20 mouse cellular contexts compared by ENCODE assay signal in the genomic region with DNA sequence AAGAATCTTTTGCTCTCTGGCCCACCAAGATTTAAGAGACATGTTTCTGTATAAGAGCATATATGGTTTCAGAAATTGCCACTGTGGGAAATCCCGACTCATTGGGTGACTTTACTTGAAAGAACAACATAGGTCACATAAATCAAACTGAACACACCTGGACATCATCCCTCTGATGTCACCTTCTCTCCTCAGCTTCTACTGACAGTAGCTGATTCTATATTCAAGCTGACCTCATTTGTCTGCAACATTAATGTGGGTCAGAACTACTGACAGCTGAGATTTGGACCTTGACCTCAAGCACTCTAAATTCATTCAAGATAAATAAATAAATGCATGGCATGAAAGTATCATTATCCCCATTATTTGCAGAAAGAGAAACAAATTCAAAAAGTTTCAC.
A peak's percentile ranks its signal among the peaks of the same experiment; 100 is the strongest.
DNase-seq lines count a peak whose midpoint lies in the region; ATAC-seq and TF ChIP-seq lines count a peak whose summit lies in the region.
"Had no signal": no experiment of that assay in that cellular context is flagged by ENCODE, and none has a peak within 500 bp of the region (broad histone marks: within the 10 kb centered on the region; RNA-seq: fewer than 3 reads in every experiment).

No protein-coding gene starts in this region.

- H3K36me3 ChIP-seq in liver, adult 2 months (ENCODE audit: control insufficient read depth, insufficient read depth, low read length) = no peaks in the 10 kb centered on the region
- no peaks in the 10 kb centered on the region for H3K36me3 ChIP-seq in liver, postnatal 0 days (replicated peaks; ENCODE audit: insufficient read depth, low read length)
- no peaks in the 10 kb centered on the region for H3K36me3 ChIP-seq in intestine, embryonic 14.5 days (ENCODE audit: control insufficient read depth, insufficient read depth, low read length)
- H3K36me3 ChIP-seq in intestine, embryonic 16.5 days (ENCODE audit: control insufficient read depth, insufficient read depth, low read length) = no peaks in the 10 kb centered on the region
- H3K36me3 ChIP-seq in heart, embryonic 11.5 days (ENCODE audit: control insufficient read depth, insufficient read depth, low read length) = no peaks in the 10 kb centered on the region
- H3K36me3 ChIP-seq: embryonic facial prominence, embryonic 10.5 days; embryonic facial prominence, embryonic 12.5 days; forebrain, embryonic 15.5 days; G1E had no signal

- peak; percentile 7 for DNase-seq in liver, adult 2 months (ENCODE audit: extremely low read depth, low read depth, low spot score)
- DNase-seq in liver, postnatal 0 days = no peak
- no peak for DNase-seq in intestine, embryonic 14.5 days (ENCODE audit: low spot score)
- no peak for DNase-seq in left cerebral cortex, postnatal 10 days (ENCODE audit: extremely low spot score in 1 of 2, low spot score in 2 of 2)
- DNase-seq: adrenal gland, adult 8-10 months; adrenal gland, postnatal 14 days; adrenal gland, postnatal 36 days; B cell, adult 2 months; cerebellum, adult 11-12 months had no signal

- WGBS in liver, adult 2 months = 84% methylated on average over 1 of the region's 1 CpGs
- WGBS in liver, postnatal 0 days (ENCODE audit: insufficient replicate concordance) = 59% methylated on average over 1 of the region's 1 CpGs
- WGBS in intestine, embryonic 14.5 days = 40% methylated on average over 1 of the region's 1 CpGs
- WGBS in intestine, embryonic 16.5 days = 41% methylated on average over 1 of the region's 1 CpGs
- WGBS in heart, embryonic 11.5 days (ENCODE audit: insufficient replicate concordance) = 66% methylated on average over 1 of the region's 1 CpGs

- H3K27me3 ChIP-seq in liver, adult 2 months (ENCODE audit: control insufficient read depth, insufficient read depth, low read length) = no peaks in the 10 kb centered on the region
- no peaks in the 10 kb centered on the region for H3K27me3 ChIP-seq in liver, postnatal 0 days (ENCODE audit: insufficient read depth, low read length)
- H3K27me3 ChIP-seq in intestine, embryonic 14.5 days (replicated peaks; ENCODE audit: control insufficient read depth, insufficient read depth, low read length) = no peaks in the 10 kb centered on the region
- H3K27me3 ChIP-seq in intestine, embryonic 16.5 days (replicated peaks; ENCODE audit: control insufficient read depth, insufficient read depth, low read length) = no peaks in the 10 kb centered on the region
- H3K27me3 ChIP-seq in heart, embryonic 11.5 days (ENCODE audit: control insufficient read depth, insufficient read depth, low read length) = no peaks in the 10 kb centered on the region
- H3K27me3 ChIP-seq: CH12.LX; embryonic facial prominence, embryonic 12.5 days; forebrain, embryonic 13.5 days; forebrain, embryonic 15.5 days; Patski had no signal

- TF ChIP-seq POLR2A in liver, adult 2 months (IDR thresholded peaks at IDR 0.05; ENCODE audit: extremely low read depth, insufficient read depth, low read length) = no peak

- no peak overlapping the region for H3K4me2 ChIP-seq in liver, postnatal 0 days (ENCODE audit: low read depth, low read length)
- H3K4me2 ChIP-seq in intestine, embryonic 14.5 days (ENCODE audit: low read length) = no peak overlapping the region
- H3K4me2 ChIP-seq in intestine, embryonic 16.5 days (ENCODE audit: low read depth, low read length) = no peak overlapping the region
- H3K4me2 ChIP-seq in heart, embryonic 11.5 days = no peak overlapping the region
- H3K4me2 ChIP-seq: embryonic facial prominence, embryonic 12.5 days; forebrain, embryonic 13.5 days; forebrain, embryonic 15.5 days had no signal

- H3K27ac ChIP-seq in liver, adult 2 months (replicated peaks; ENCODE audit: insufficient read depth, low read depth, low read length) = no peak overlapping the region
- no peak overlapping the region for H3K27ac ChIP-seq in liver, postnatal 0 days (ENCODE audit: low read depth)
- no peak overlapping the region for H3K27ac ChIP-seq in intestine, embryonic 14.5 days (ENCODE audit: low read depth)
- no peak overlapping the region for H3K27ac ChIP-seq in intestine, embryonic 16.5 days (ENCODE audit: low read length)
- no peak overlapping the region for H3K27ac ChIP-seq in heart, embryonic 11.5 days (ENCODE audit: low read depth, low read length)
- H3K27ac ChIP-seq: embryonic facial prominence, embryonic 10.5 days; embryonic facial prominence, embryonic 12.5 days; forebrain, embryonic 15.5 days had no signal

- no peak overlapping the region for H3K9ac ChIP-seq in liver, adult 2 months (ENCODE audit: low read depth, low read length)
- no peak overlapping the region for H3K9ac ChIP-seq in liver, postnatal 0 days (replicated peaks)
- no peak overlapping the region for H3K9ac ChIP-seq in intestine, embryonic 14.5 days (ENCODE audit: low read length)
- no peak overlapping the region for H3K9ac ChIP-seq in intestine, embryonic 16.5 days (ENCODE audit: low read depth, low read length)
- no peak overlapping the region for H3K9ac ChIP-seq in heart, embryonic 11.5 days (ENCODE audit: low read depth, low read length)
- H3K9ac ChIP-seq: embryonic facial prominence, embryonic 12.5 days; forebrain, embryonic 13.5 days; forebrain, embryonic 15.5 days had no signal

- H3K79me2 ChIP-seq in liver, adult 2 months (ENCODE audit: control insufficient read depth, insufficient read depth, low read length) = no peaks in the 10 kb centered on the region

- no peak for ATAC-seq in liver, postnatal 0 days
- ATAC-seq in intestine, embryonic 14.5 days (replicated peaks; ENCODE audit: low FRiP score, low TSS enrichment, low read depth) = 0 out of 2 replicates have a peak, but pooled peaks have one; percentile 12
- peak; percentile 36; the same call in 1 of the 2 replicates for ATAC-seq in intestine, embryonic 16.5 days
- no peak for ATAC-seq in heart, embryonic 11.5 days (replicated peaks; ENCODE audit: insufficient number of reproducible peaks, low FRiP score, low TSS enrichment)
- ATAC-seq: activated CD4-positive, CD25-positive, alpha-beta regulatory T cell, adult 4 months; CD4-positive, CD25-positive, alpha-beta regulatory T cell, adult 4 months; Patski had no signal

- intact Hi-C loops in left cerebral cortex, postnatal 10 days (cut with DNase I) = no loop called here

- H3K4me3 ChIP-seq in liver, adult 2 months (ENCODE audit: insufficient read depth, low read depth, low read length) = no peak overlapping the region
- H3K4me3 ChIP-seq in liver, postnatal 0 days (ENCODE audit: low read depth, low read length) = no peak overlapping the region
- no peak overlapping the region for H3K4me3 ChIP-seq in intestine, embryonic 14.5 days (ENCODE audit: low read depth, low read length)
- no peak overlapping the region for H3K4me3 ChIP-seq in intestine, embryonic 16.5 days (ENCODE audit: low read length)
- H3K4me3 ChIP-seq in heart, embryonic 11.5 days (ENCODE audit: low read depth, low read length) = no peak overlapping the region
- H3K4me3 ChIP-seq: embryonic facial prominence, embryonic 10.5 days; embryonic facial prominence, embryonic 12.5 days; forebrain, embryonic 13.5 days; forebrain, embryonic 15.5 days had no signal

- no peaks in the 10 kb centered on the region for H3K4me1 ChIP-seq in liver, adult 2 months (ENCODE audit: control insufficient read depth, insufficient read depth, low read length)
- H3K4me1 ChIP-seq in liver, postnatal 0 days (ENCODE audit: insufficient read depth) = no peaks in the 10 kb centered on the region
- H3K4me1 ChIP-seq in intestine, embryonic 14.5 days (replicated peaks; ENCODE audit: control insufficient read depth, insufficient read depth, low read length) = peaks cover 7% of the 10 kb centered on the region; the same call in 1 of the 2 replicates
- H3K4me1 ChIP-seq in intestine, embryonic 16.5 days (ENCODE audit: control insufficient read depth, insufficient read depth, low read length) = peaks cover 10% of the 10 kb centered on the region
- H3K4me1 ChIP-seq in heart, embryonic 11.5 days (ENCODE audit: control insufficient read depth, insufficient read depth, low read length) = no peaks in the 10 kb centered on the region; the same call in 1 of the 2 replicates

- no peak for TF ChIP-seq CTCF in liver, adult 2 months (IDR thresholded peaks at IDR 0.05; ENCODE audit: low read depth, low read length)
- TF ChIP-seq CTCF in liver, postnatal 0 days (IDR thresholded peaks at IDR 0.05; ENCODE audit: low read depth) = no peak

- TF ChIP-seq EP300 in liver, postnatal 0 days (IDR thresholded peaks at IDR 0.05; ENCODE audit: low read depth) = no peak

- H3K9me3 ChIP-seq in liver, postnatal 0 days (ENCODE audit: low read length) = no peaks in the 10 kb centered on the region
- H3K9me3 ChIP-seq in intestine, embryonic 14.5 days (ENCODE audit: control insufficient read depth, low read length) = no peaks in the 10 kb centered on the region
- no peaks in the 10 kb centered on the region for H3K9me3 ChIP-seq in intestine, embryonic 16.5 days (ENCODE audit: control insufficient read depth, low read length)
- H3K9me3 ChIP-seq in heart, embryonic 11.5 days (replicated peaks; ENCODE audit: control insufficient read depth, low read length) = no peaks in the 10 kb centered on the region
- H3K9me3 ChIP-seq: embryonic facial prominence, embryonic 10.5 days; embryonic facial prominence, embryonic 12.5 days; forebrain, embryonic 13.5 days; forebrain, embryonic 15.5 days; G1E had no signal

Comparison
In these comparisons a context has a peak if more than half of its experiments do, and no peak if none do; other contexts are left out.
1. ATAC-seq: peak in intestine, embryonic 14.5 days (single experiment) and intestine, embryonic 16.5 days (single experiment); none in liver, postnatal 0 days (single experiment) and heart, embryonic 11.5 days (single experiment).